Mouse (Mus musculus): ENCODE measurements around the gene D930007J09Rik.

The D930007J09Rik gene

DNA sequence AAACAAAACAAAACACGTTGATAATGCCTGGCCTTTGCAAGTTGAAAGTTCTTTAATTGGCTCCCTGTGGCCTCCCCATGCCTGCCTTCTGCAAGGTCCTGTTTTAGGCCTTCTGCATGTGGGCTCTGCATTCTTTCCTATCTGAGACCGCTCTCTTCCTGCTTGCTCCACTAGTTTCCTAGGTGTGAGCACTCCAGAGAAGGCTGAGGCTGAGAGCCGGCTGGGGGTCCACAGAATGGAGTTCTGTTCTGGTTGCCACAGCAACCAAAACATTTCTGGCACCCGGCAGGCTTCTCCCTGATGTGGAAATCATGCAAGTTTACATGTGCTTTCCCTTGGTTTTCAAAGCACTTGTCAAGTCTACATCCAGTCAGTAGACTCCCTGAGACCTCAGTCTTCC, 43.6 kb downstream of the D930007J09Rik start:
- DNase-seq (ENCODE audit: low read depth, low spot score) = no peak

All from CD4-positive helper T cell, adult 2 months (primary cell).